Mouse (Mus musculus) retina, adult 2 months (tissue): ENCODE measurements around the gene Notch4.

Experiments used
- DNase-seq: peaks from one replicate; pipeline ENCODE4 v3.0.0-alpha.2; 2012; ENCODE audit warnings: low read depth, low spot score

Gene Notch4

DNA sequence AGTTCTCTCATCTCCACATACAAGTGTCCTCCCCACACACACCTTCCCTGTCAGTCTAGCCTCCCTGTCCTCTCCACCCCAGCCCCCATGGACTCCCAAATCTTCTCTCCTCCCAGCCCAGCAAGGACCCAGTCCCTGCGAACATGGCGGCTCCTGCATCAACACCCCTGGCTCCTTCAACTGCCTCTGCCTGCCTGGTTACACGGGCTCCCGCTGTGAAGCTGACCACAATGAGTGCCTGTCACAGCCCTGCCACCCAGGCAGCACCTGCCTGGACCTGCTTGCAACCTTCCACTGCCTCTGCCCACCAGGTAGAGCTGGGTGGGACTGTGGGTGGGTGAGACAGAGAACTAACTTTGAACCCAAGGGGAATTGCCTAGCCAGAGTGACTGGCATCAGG lies 5.9 kb downstream of the Notch4 start:
- no peak for DNase-seq

DNA sequence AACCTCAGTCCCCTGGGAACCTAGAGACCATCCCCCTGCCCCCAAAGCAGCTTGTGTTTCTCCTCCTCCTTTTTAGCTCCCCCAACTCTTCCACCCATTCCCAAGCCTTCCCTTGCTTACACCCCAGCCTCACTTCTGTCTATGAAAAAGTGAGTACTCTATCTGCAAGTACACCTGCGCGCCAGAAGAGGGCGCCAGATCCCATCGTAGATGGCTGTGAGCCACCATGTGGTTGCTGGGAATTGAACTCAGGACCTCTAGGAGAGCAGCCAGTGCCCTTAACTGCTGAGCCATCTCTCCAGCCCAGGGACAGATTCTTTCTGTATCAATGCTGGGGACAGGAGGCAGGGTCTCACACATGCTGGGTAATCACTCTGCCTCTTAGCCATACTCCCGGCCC lies 7.8 kb downstream of the Notch4 start:
- no peak for DNase-seq

DNA sequence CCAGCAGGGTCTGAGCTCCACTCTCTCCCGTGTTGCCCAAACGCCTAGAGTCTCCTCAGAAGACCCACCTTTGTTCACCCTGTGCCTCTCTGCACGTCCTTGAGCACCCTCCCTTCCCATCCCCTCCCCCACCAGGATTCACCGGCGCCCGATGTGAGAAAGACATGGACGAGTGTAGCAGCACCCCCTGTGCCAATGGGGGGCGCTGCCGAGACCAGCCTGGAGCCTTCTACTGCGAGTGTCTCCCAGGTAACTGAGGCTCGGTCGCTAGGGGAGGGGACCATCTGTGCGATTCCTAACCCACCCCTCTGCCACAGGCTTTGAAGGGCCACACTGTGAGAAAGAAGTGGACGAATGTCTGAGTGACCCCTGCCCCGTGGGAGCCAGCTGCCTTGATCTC lies 8.3 kb downstream of the Notch4 start:
- DNase-seq: no peak

DNA sequence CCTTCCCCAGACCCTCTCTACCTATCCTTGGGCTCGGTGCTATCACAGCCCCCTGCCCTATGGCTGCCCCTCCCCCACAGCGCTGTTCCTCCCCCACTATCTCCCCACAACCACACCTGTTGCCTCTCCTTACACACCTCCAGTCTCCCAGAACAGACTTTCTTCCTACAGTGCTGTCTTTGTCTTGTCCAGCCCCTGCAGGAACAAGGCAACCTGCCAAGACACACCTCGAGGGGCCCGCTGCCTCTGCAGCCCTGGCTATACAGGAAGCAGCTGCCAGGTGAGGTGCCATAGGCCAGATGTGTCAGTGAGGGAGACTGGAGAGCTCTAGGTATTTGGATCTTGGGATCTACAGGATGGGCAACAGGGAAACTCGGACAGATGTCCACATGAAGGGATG lies 12.5 kb downstream of the Notch4 start:
- DNase-seq: no peak

DNA sequence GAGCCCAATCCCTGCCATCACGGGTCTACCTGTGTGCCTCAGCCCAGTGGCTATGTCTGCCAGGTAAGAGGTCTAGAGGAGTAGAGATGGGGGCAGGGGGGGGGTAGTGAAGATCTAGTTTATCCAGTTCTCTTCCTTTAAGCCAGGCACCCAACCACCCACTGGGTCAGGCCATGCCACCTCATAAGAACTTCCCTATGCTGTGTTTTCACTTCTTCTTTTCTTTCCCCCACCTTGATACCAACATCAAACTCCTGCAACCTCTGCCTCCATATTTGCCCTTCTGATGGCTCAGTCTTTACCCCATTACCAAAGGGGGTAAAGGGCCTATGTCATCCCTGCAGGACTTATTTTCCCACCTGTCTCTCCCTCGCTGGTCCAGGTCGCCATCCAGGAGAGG lies 14.0 kb downstream of the Notch4 start:
- no peak for DNase-seq

DNA sequence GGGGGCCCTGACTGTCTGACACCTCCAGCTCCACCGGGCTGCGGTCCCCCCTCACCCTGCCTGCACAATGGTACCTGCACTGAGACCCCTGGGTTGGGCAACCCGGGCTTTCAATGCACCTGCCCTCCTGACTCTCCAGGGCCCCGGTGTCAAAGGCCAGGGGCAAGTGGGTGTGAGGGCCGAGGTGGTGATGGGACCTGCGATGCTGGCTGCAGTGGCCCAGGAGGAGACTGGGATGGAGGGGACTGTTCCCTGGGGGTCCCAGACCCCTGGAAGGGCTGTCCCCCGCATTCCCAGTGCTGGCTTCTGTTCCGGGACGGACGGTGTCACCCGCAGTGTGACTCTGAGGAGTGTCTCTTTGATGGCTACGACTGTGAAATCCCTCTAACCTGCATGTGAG lies 18.5 kb downstream of the Notch4 start:
- DNase-seq: no peak

DNA sequence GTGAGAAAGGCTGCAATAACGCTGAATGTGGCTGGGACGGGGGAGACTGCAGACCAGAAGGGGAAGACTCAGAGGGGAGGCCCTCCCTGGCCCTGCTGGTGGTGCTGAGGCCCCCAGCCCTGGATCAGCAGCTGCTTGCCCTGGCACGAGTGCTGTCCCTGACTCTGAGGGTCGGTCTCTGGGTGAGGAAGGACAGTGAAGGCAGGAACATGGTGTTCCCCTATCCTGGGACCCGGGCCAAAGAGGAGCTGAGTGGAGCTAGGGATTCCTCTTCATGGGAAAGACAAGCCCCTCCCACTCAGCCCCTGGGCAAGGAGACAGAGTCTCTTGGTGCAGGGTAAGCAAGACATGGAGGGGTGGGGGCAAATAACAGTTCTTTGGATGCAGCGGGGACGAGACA lies 19.3 kb downstream of the Notch4 start:
- DNase-seq: no peak

DNA sequence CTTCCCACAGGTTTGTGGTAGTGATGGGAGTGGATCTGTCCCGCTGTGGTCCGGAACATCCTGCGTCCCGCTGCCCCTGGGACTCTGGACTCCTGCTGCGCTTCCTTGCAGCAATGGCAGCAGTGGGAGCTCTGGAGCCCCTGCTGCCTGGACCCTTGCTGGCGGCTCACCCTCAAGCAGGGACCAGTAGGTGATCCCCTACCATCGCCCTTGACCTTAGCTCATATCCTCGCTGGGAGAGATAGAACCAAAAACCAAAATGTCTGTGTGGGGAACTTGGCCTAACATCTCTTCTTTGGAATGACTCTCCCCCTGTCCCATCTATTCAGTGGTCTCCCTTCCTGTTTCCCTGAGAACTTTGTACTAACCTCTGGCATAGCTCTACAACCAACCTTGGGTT lies 19.8 kb downstream of the Notch4 start:
- no peak for DNase-seq

DNA sequence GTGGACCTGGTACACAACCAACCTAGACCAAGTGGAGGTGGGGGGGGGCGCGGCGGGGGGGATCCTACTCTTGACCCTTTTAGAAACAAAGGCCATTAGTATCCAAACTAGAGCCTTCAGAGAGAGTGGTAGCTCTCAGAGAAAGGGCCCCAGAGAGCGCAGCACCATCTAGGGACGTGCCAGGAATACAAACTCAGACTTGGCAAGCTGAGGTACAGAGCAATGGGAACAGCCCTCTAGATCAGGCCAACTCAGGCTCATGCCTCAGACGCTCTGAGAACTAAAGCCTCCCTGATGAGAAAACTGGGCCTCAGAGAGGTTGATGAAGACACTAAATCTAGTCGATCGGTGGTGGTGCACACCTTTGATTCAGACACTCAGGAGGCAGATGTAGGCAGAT lies 21.1 kb downstream of the Notch4 start:
- no peak for DNase-seq

DNA sequence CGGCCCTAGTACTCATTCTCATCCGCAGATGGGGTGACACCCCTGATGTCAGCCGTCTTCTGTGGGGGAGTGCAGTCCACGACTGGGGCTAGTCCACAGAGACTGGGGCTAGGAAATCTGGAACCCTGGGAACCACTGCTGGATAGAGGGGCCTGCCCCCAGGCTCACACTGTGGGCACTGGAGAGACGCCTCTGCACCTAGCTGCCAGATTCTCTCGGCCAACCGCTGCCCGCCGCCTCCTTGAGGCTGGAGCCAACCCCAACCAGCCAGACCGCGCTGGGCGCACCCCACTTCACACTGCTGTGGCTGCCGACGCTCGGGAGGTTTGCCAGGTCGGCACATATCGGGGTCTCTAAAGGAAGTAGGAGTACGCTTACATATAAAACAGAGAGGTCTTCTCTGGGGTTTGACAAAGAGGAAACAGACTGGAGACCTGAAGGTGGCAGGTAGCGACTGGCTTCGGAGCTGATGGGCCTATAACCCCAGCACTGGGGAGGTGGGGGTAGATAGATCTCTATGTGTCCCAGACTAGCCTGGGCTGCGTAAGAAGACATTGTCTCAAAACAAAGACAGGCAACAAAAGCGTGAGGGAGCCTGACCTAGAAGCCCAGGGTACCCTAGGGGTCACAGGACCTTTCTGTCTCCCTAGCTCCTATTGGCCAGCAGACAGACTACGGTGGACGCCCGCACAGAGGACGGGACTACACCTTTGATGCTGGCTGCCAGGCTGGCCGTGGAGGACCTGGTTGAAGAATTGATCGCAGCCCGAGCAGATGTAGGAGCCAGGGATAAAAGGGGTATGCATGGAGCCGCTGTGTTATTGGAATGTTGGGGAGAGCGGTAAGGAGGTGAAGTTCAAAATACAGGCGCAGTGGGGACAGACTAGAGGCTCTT lies 22.1 kb downstream of the Notch4 start:
- DNase-seq: no peak

DNA sequence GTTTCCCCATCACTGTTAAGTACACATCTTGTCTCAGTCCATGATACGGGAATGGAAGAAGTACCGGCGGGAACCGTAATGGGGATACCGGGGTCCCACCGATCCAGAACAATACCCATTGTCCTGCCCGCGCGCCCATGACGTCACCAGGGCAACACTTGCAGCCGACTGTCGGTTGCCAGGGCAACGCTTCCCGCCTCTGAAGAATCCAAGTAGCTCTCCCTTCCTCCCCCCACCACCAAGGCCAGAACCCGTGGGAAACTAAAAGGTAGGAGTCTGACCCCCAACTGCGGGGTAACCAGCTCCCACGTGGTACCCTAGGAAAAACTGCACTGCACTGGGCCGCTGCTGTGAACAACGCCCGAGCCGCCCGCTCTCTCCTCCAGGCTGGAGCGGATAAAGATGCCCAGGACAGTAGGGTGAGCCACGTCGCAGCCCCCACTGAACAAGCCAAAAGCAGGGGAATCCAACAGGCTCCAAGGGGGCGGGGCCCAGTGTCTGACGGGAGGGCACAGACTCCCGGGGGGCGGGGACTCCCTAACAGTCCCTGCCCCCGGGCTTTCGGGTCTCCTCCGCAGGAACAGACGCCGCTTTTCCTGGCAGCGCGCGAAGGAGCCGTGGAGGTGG lies 22.8 kb downstream of the Notch4 start:
- no peak for DNase-seq

DNA sequence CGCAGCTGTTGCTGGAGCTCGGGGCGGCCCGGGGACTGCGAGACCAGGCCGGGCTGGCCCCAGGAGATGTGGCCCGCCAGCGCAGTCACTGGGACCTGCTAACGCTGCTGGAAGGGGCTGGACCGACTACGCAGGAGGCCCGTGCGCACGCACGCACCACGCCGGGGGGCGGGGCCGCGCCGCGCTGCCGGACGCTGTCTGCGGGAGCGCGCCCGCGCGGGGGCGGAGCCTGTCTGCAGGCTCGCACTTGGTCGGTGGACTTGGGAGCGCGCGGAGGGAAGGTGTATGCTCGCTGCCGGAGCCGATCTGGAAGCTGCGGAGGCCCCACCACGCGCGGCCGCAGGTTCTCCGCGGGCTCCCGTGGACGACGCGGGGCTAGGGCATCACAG lies 23.3 kb downstream of the Notch4 start:
- peak; percentile 86 for DNase-seq

DNA sequence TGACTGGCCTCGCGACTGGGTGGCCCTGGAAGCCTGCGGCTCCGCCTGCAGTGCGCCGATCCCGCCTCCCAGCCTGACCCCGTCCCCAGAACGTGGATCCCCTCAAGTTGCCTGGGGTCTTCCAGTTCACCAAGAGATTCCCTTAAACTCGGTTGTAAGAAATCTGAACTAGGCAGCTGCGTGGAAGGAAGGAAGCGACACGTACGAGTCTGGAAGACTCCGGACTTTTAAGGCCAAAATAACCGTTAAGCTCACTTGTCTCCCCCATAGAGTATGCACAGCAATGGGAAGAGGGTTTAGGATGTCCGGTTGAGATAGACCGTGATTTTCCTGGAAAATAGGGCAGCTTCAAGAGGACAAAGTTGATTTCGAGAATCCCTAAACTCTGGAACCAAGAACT lies 23.7 kb downstream of the Notch4 start:
- DNase-seq: no peak

DNA sequence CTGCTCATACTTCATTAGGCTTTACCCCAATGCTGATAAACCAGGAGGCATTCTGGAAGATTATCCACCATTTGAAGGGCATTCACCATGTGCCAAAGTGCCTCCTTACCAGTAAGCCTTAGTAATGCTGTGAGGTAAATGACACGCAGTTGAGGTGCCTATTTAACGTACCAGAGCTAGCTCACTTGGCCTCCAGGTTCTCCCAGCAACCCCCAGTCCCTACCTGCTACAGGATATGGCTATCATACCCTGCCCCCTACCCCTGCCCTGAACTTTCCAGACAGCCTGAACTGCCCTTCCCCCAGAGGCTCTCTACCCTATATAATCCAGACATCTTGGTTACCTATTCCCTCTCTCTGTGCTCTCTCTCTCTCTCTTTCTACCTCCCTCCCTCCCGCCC lies 24.7 kb downstream of the Notch4 start:
- DNase-seq: no peak

DNA sequence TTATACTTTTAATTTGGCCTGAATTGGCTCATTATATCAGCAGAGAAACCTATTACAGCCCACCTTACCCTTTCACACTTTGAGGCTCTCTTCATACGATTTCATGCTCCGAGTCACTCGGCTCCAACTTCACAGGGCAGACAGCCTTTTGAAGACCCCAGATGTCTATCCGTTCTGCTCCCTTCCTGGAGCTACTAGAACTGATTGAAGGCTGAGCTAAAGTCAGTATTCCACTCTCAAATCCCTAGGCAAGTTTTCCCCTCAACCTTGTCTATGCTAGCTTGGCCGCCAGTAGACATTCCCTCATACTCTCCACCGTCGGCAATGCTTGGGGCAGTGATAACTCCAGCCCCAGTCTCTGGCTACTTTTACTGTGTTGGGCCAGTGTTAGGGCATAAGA lies 25.1 kb downstream of the Notch4 start:
- no peak for DNase-seq

DNA sequence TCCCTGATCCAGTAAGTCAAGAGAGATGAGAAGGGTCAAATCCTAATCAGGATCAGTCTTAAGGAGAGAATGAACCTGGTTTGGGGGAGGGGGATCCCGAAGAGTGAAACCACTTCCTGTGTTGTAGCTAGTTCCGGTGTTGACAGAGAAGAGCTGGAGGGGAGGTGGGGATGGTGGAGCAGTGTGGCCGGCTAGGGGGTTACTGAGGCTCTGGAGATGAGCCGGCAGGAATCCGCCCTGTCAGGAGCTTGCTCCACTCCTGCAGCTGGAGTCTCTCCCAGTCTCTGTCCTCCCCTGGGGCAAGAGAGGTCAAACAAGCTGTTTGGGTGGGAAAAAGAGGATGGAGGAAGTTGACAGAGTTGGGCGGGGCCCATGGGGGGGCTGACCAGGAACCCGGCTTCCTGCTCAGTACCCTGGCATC lies 25.6 kb downstream of the Notch4 start, which contains the start of gene Gpsm3:
Gene Gpsm3, plus strand, starts transcription at position 126 of the 421 bp plus-strand sequence.
- DNase-seq: no peak

DNA sequence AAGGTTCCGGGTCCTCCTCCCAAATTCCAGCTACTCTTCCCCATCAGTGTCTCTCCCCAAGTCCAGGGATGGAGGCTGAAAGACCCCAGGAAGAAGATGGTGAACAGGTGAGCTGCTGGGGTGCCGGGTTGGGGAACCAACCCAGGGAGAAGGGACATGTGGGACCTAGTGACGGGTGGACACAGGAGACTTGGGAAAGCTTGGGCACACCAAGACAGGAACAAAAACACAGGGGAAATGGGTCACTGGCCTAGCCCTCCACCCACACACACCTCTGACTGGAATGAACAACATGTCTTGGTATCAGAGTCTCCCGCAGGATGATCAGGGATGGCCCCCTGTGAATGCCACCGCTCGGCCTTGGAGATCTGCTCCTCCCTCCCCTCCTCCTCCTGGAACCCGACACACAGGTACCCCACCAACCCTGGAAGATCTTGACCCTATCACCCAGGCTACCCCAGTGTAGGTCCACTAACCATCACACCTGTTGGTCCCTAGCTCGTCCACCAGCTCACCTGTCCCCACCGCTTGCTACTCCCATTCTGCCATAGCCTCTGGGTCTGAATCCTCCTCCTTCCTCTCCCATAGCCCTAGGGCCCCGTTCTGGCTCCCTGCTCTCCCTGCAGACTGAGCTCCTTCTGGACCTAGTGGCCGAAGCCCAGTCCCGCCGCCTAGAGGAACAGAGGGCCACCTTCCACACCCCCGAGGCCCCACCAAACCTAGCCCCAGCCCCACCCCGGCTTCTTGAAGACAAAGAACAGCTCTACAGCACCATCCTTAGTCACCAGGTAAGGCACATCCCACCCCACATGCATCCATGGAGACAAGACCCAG lies 26.3 kb downstream of the Notch4 start:
- no peak for DNase-seq

DNA sequence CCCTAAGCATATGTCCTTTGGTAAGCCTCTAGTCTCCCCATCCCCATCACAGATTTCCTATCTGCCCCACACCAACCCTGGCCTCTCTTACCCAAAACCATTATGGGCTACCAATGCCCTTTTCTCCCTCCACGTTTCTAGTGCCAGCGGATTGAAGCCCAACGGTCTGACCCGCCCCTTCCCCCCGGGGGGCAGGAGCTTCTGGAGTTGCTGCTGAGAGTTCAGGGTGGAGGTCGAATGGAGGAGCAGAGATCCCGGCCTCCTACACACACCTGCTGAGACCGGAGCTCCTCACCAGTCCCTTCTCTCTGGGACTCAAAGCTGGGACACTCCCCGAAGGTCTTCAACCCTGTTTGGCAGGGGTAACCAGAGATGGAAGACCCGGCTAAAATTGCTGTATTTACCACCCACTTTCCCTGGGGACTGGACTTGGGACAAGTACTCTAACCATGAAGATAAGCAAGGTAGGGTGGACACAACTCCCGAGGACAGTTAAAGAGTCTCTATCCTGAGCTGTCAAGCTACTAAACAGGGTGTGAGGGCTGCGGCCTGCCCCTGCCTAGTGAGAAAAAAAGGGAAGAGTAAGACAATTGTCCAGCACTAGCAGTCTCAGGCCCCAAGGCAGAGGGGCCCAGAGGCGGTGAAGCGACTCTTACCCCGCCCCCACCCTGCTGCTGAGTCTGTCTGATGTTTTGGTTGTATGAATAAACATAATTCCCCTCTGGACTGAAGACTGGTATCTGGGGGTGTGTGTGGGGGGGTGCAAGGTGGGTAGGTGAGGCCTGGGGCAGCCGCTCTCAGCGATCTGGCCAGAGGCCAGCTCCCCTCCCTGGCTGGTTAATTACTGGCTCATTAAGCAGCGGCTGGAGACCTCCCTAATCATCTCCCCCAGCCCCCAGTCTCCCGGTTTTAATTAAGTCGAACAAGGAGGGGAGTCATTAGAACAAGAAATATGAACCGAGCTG lies 27.2 kb downstream of the Notch4 start, which contains the start of gene Pbx2:
Gene Pbx2, plus strand, starts transcription at position 238 of the 965 bp plus-strand sequence.
- DNase-seq: no peak

DNA sequence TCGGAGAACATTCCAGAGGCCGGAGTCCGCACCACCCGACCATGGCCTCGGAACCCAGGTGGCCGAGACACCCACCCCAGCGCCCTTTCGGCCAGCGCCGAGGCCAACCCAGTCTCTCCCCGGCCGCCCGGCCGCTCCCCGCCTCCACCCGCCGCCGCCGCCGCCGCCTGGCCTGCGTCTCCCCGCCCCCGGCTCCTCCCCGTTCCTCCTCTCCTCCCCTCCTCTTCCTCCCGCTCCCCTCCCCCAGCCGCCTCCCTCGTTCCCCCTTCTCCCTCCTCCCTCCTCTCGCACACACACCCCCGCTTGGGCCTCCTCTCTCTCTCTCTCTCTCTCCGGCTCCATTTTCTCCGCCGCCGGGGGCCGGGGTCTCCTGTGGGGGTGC lies 27.9 kb downstream of the Notch4 start:
- DNase-seq: no peak

DNA sequence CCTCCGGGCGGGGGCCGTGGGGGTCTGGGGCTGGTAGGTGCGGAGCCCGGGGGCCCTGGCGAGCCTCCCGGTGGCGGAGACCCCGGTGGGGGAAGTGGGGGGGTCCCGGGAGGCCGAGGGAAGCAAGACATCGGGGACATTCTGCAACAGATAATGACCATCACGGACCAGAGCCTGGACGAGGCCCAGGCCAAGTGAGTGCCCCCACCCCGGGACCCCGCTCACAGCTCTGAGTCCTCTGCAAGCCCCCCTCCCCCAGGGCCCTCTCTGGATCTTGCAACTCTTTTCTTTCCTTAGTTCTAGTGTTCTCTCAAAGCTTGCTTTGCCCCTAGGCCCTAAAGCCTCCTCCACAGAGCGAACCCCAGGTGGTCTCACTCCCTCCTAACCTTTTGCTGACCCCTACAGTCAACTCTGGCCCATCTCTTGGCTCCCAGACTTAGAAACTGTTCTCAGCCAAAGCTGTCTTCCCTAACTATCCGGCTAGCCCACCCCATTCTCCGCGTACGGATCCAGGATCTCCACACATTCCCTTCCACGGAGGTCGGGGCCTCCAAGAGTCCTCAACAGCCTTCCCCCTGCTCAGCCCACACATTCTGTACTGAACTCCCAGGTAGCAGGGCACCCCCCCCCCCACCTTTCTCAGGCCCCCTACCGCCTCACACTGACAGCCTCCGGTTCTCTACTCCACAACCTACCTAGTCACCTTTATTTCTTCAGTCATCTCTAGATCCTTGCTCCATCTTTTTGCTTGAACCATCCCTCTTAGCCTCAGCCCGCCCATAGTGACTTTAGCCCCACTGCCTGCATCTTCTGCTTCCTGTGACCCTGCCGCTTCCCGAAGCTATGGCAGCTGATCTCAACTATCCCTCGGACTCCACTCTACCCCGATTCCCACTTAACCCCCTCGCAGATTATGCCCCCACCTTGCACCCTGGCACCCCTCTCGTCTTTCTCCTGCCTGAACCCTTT lies 28.8 kb downstream of the Notch4 start:
- DNase-seq: no peak
